In genomic region chr11:70229260-70230010, GRCm38 (mm10) we compare ENCODE assay signal across 8 mouse cellular contexts. TPM values are rescaled to one million over a fixed set of nuclear protein-coding genes. Genes with fewer than 3 reads are reported as not detected.
DNase-seq lines count a peak whose midpoint lies in the region; ATAC-seq and TF ChIP-seq lines count a peak whose summit lies in the region.

Bcl6b (minus strand) TSS chr11:70229798.

- peak within 1 kb of the TSS; percentile 60 for H3K4me2 ChIP-seq in heart, postnatal 0 days (ENCODE audit: low read depth, low read length)
- H3K4me2 ChIP-seq in limb, embryonic 12.5 days = peak within 1 kb of the TSS; percentile 49
- peak within 1 kb of the TSS; percentile 46 for H3K4me2 ChIP-seq in neural tube, embryonic 14.5 days (ENCODE audit: low read depth, low read length)

- 3% methylated on average over 39 of the region's 39 CpGs for WGBS in embryonic facial prominence, embryonic 10.5 days
- 2% methylated on average over 39 of the region's 39 CpGs for WGBS in heart, postnatal 0 days
- 2% methylated on average over 39 of the region's 39 CpGs for WGBS in limb, embryonic 12.5 days
- WGBS in neural tube, embryonic 14.5 days = 1% methylated on average over 39 of the region's 39 CpGs

- TF ChIP-seq EP300 in heart, postnatal 0 days (IDR thresholded peaks at IDR 0.05; ENCODE audit: low read depth) = no peak

- H3K4me1 ChIP-seq in megakaryocyte, embryonic 14.5 days = peaks cover 81% of the 10 kb centered on the region
- peaks cover 63% of the 10 kb centered on the region for H3K4me1 ChIP-seq in embryonic facial prominence, embryonic 10.5 days
- peaks cover 12% of the 10 kb centered on the region; the same call in 1 of the 2 replicates for H3K4me1 ChIP-seq in heart, postnatal 0 days (ENCODE audit: control insufficient read depth, insufficient read depth)
- H3K4me1 ChIP-seq in limb, embryonic 12.5 days (replicated peaks) = peaks cover 53% of the 10 kb centered on the region
- peaks cover 3% of the 10 kb centered on the region for H3K4me1 ChIP-seq in neural tube, embryonic 14.5 days (ENCODE audit: control insufficient read depth, insufficient read depth, low read length)

- H3K9me3 ChIP-seq in megakaryocyte, embryonic 14.5 days = no peaks in the 10 kb centered on the region
- no peaks in the 10 kb centered on the region for H3K9me3 ChIP-seq in embryonic facial prominence, embryonic 10.5 days
- H3K9me3 ChIP-seq in heart, postnatal 0 days (replicated peaks; ENCODE audit: control insufficient read depth, low read length) = no peaks in the 10 kb centered on the region
- no peaks in the 10 kb centered on the region for H3K9me3 ChIP-seq in limb, embryonic 12.5 days
- no peaks in the 10 kb centered on the region for H3K9me3 ChIP-seq in neural tube, embryonic 14.5 days (ENCODE audit: control insufficient read depth, low read length)

- peak; percentile 52 for DNase-seq in embryonic facial prominence, embryonic 10.5 days (ENCODE audit: low spot score)
- no peak for DNase-seq in heart, postnatal 0 days (ENCODE audit: low spot score)
- no peak for DNase-seq in retina, postnatal 1 day
- DNase-seq in retina, embryonic 14.5 days (ENCODE audit: low spot score) = no peak

- peak within 1 kb of the TSS; percentile 65 for H3K9ac ChIP-seq in heart, postnatal 0 days (replicated peaks; ENCODE audit: low read depth, low read length)
- H3K9ac ChIP-seq in limb, embryonic 12.5 days (replicated peaks) = peak within 1 kb of the TSS; percentile 44; the same call in 1 of the 2 replicates
- H3K9ac ChIP-seq in neural tube, embryonic 14.5 days (replicated peaks; ENCODE audit: low read depth, low read length) = 0 out of 2 replicates have a peak within 1 kb of the TSS, but pooled peaks have one; percentile 11

- H3K27me3 ChIP-seq in megakaryocyte, embryonic 14.5 days (replicated peaks) = peaks cover 28% of the 10 kb centered on the region
- peaks cover 78% of the 10 kb centered on the region for H3K27me3 ChIP-seq in embryonic facial prominence, embryonic 10.5 days (replicated peaks; ENCODE audit: low read depth, poor library complexity, severe bottlenecking)
- peaks cover 44% of the 10 kb centered on the region for H3K27me3 ChIP-seq in heart, postnatal 0 days (ENCODE audit: control insufficient read depth, insufficient read depth, low read length)
- H3K27me3 ChIP-seq in limb, embryonic 12.5 days = peaks cover 60% of the 10 kb centered on the region
- H3K27me3 ChIP-seq in neural tube, embryonic 14.5 days (ENCODE audit: control insufficient read depth, insufficient read depth, low read length) = peaks cover 11% of the 10 kb centered on the region

- peaks cover 5% of the 10 kb centered on the region for H3K36me3 ChIP-seq in megakaryocyte, embryonic 14.5 days (replicated peaks; ENCODE audit: low read length)
- peaks cover 4% of the 10 kb centered on the region for H3K36me3 ChIP-seq in embryonic facial prominence, embryonic 10.5 days (replicated peaks)
- H3K36me3 ChIP-seq in heart, postnatal 0 days (replicated peaks; ENCODE audit: control insufficient read depth, insufficient read depth, low read length) = peaks cover 9% of the 10 kb centered on the region; the same call in 1 of the 2 replicates
- H3K36me3 ChIP-seq in limb, embryonic 12.5 days = peaks cover 1% of the 10 kb centered on the region
- no peaks in the 10 kb centered on the region for H3K36me3 ChIP-seq in neural tube, embryonic 14.5 days (ENCODE audit: control insufficient read depth, insufficient read depth, low read length)

- no peak for TF ChIP-seq CTCF in heart, postnatal 0 days (IDR thresholded peaks at IDR 0.05; ENCODE audit: low read depth)

- H3K27ac ChIP-seq in embryonic facial prominence, embryonic 10.5 days (replicated peaks) = peak within 1 kb of the TSS; percentile 60; the same call in 1 of the 2 replicates
- peak within 1 kb of the TSS; percentile 90 for H3K27ac ChIP-seq in heart, postnatal 0 days (ENCODE audit: low read depth)
- peak within 1 kb of the TSS; percentile 42 for H3K27ac ChIP-seq in limb, embryonic 12.5 days
- 0 out of 2 replicates have a peak within 1 kb of the TSS, but pooled peaks have one; percentile 28 for H3K27ac ChIP-seq in neural tube, embryonic 14.5 days (ENCODE audit: low read depth, low read length)

- ATAC-seq in megakaryocyte, adult 5-6 weeks (ENCODE audit: poor library complexity, severe bottlenecking) = no peak
- peak; percentile 31 for ATAC-seq in heart, postnatal 0 days (ENCODE audit: insufficient read depth, low read depth)
- ATAC-seq in limb, embryonic 12.5 days (ENCODE audit: insufficient number of reproducible peaks, insufficient read depth, low FRiP score, low TSS enrichment, low read depth) = no peak
- no peak for ATAC-seq in neural tube, embryonic 14.5 days (ENCODE audit: low read depth)

- peak within 1 kb of the TSS; percentile 89 for H3K4me3 ChIP-seq in megakaryocyte, embryonic 14.5 days (replicated peaks)
- H3K4me3 ChIP-seq in embryonic facial prominence, embryonic 10.5 days = peak within 1 kb of the TSS; percentile 47
- peak within 1 kb of the TSS; percentile 51 for H3K4me3 ChIP-seq in heart, postnatal 0 days (ENCODE audit: low read depth, low read length)
- H3K4me3 ChIP-seq in limb, embryonic 12.5 days (replicated peaks) = peak within 1 kb of the TSS; percentile 34
- peak within 1 kb of the TSS; percentile 24 for H3K4me3 ChIP-seq in neural tube, embryonic 14.5 days (ENCODE audit: low read depth, low read length)

RNA-seq across cellular contexts. Expression of gene Bcl6b, which starts in this region (rescaled TPM):
- polyA plus RNA-seq in megakaryocyte, embryonic 14.5 days (2012; ENCODE audit: insufficient read depth, low replicate concordance) = not detected in 2 replicates
- total RNA-seq in megakaryocyte, adult 5-6 weeks (2015) = 0.04 and 0.27 TPM in 2 replicates
- not detected in 2 replicates for total RNA-seq in megakaryocyte, adult 5-6 weeks (2017)
- polyA plus RNA-seq in embryonic facial prominence, embryonic 10.5 days (2016; fragmentation: Nextera tagmentation; extraction: Ambion mirVana) = 5.0 and 7.2 TPM in 2 replicates
- total RNA-seq in heart, postnatal 0 days (2014; rRNA removed; ENCODE audit: low replicate concordance) = 12.8 and 44.1 TPM in 2 replicates
- polyA plus RNA-seq in heart, postnatal 0 days (2015; fragmentation: Nextera tagmentation; extraction: Ambion mirVana) = 16.8 and 18.9 TPM in 2 replicates
- 7.1 and 8.2 TPM in 2 replicates for polyA plus RNA-seq in limb, embryonic 12.5 days (2016; fragmentation: Nextera tagmentation; extraction: Ambion mirVana)
- 1.8 and 5.7 TPM in 2 replicates for polyA plus RNA-seq in neural tube, embryonic 14.5 days (2014; fragmentation: Nextera tagmentation; extraction: Ambion mirVana)

Comparison
In these comparisons a context has a peak if more than half of its experiments do, and no peak if none do; other contexts are left out.
1. RNA of gene Bcl6b (total RNA-seq): 12.8 to 44.1 TPM in heart, postnatal 0 days; 0.04 to 0.27 TPM in megakaryocyte, adult 5-6 weeks; every median in the first group is over 10 times any median in the second.
2. H3K4me3 ChIP-seq: peak in every context shown above with its lines; median percentile 89 in megakaryocyte, embryonic 14.5 days; 51 in heart, postnatal 0 days; 47 in embryonic facial prominence, embryonic 10.5 days; 34 in limb, embryonic 12.5 days; 24 in neural tube, embryonic 14.5 days.
3. H3K27ac ChIP-seq: peak in every context shown above with its lines; median percentile 90 in heart, postnatal 0 days; 60 in embryonic facial prominence, embryonic 10.5 days; 42 in limb, embryonic 12.5 days; 28 in neural tube, embryonic 14.5 days.
4. H3K9ac ChIP-seq: peak in every context shown above with its lines; median percentile 65 in heart, postnatal 0 days; 44 in limb, embryonic 12.5 days; 11 in neural tube, embryonic 14.5 days.
5. Peak in every context shown above with its lines, with median percentiles within 50 percentile points of each other: H3K4me2 ChIP-seq.